Comparison of ENCODE assay signal across 17 mouse cellular contexts in genomic region chr3:115590716-115591115, GRCm38 (mm10).
"Had no signal": no experiment of that assay in that cellular context is flagged by ENCODE, and none has a peak within 500 bp of the region (broad histone marks: within the 10 kb centered on the region; RNA-seq: fewer than 3 reads in every experiment).

No protein-coding gene starts in this region.

- H3K9ac ChIP-seq: lung, embryonic 15.5 days; midbrain, embryonic 13.5 days; midbrain, embryonic 15.5 days; neural tube, embryonic 12.5 days; stomach, embryonic 15.5 days had no signal

- H3K4me2 ChIP-seq: lung, embryonic 15.5 days; midbrain, embryonic 11.5 days; midbrain, embryonic 13.5 days; midbrain, embryonic 15.5 days; neural tube, embryonic 12.5 days; stomach, embryonic 15.5 days had no signal

- H3K9me3 ChIP-seq: lung, embryonic 15.5 days; megakaryocyte, embryonic 14.5 days; midbrain, embryonic 13.5 days; midbrain, embryonic 15.5 days; neural tube, embryonic 12.5 days; stomach, embryonic 15.5 days had no signal

- ATAC-seq: lung, postnatal 0 days; midbrain, embryonic 13.5 days; midbrain, embryonic 15.5 days had no signal

- H3K4me3 ChIP-seq: lung, embryonic 15.5 days; megakaryocyte, embryonic 14.5 days; midbrain, embryonic 13.5 days; midbrain, embryonic 15.5 days; neural tube, embryonic 12.5 days; stomach, embryonic 15.5 days had no signal

- H3K36me3 ChIP-seq: lung, embryonic 15.5 days; midbrain, embryonic 13.5 days; midbrain, embryonic 15.5 days; neural tube, embryonic 12.5 days; stomach, embryonic 15.5 days had no signal

- H3K27me3 ChIP-seq: lung, embryonic 15.5 days; megakaryocyte, embryonic 14.5 days; midbrain, embryonic 13.5 days; midbrain, embryonic 15.5 days; neural tube, embryonic 12.5 days; stomach, embryonic 15.5 days had no signal

- H3K27ac ChIP-seq: lung, embryonic 15.5 days; macrophage; midbrain, embryonic 13.5 days; midbrain, embryonic 15.5 days; neural tube, embryonic 12.5 days; stomach, embryonic 15.5 days; stomach, postnatal 0 days had no signal

- H3K4me1 ChIP-seq: lung, embryonic 15.5 days; midbrain, embryonic 13.5 days; midbrain, embryonic 15.5 days; neural tube, embryonic 12.5 days; stomach, embryonic 15.5 days had no signal

- DNase-seq: lung, adult 2 months; lung, postnatal 14 days; lung, postnatal 36 days; right cerebral cortex, postnatal 14 days; thymus, adult 2 months; thymus, postnatal 25 days; thymus, postnatal 4 days had no signal
